Mouse (Mus musculus): Measurements from ENCODE around the gene Dennd4a. TPM values are rescaled to one million over a fixed set of nuclear protein-coding genes. Genes with fewer than 3 reads are reported as not detected.

Gene Dennd4a
- polyA plus RNA-seq, 1 experiment: 34.6 TPM

GRCm38 (mm10) chr9:64849548-64849947 is 38.4 kb downstream of the Dennd4a start:
- no peaks in the 10 kb centered on the region for H3K4me1 ChIP-seq (ENCODE audit: control insufficient read depth, insufficient read depth, low read length)
- no peak for DNase-seq
- 86% methylated on average over 1 of the region's 1 CpGs for WGBS
- TF ChIP-seq CTCF (IDR thresholded peaks at IDR 0.05; ENCODE audit: borderline replicate concordance, insufficient read depth, low read depth, low read length) (no peak), POLR2A (IDR thresholded peaks at IDR 0.05; ENCODE audit: borderline replicate concordance, insufficient read depth, low read length) (no peak)
- H3K27ac ChIP-seq (ENCODE audit: insufficient read depth, low read length): no peak overlapping the region
- no peaks in the 10 kb centered on the region for H3K27me3 ChIP-seq (ENCODE audit: control insufficient read depth, insufficient read depth, low read length)
- H3K4me3 ChIP-seq (replicated peaks; ENCODE audit: insufficient read depth, low read depth, low read length): no peak overlapping the region

DNA sequence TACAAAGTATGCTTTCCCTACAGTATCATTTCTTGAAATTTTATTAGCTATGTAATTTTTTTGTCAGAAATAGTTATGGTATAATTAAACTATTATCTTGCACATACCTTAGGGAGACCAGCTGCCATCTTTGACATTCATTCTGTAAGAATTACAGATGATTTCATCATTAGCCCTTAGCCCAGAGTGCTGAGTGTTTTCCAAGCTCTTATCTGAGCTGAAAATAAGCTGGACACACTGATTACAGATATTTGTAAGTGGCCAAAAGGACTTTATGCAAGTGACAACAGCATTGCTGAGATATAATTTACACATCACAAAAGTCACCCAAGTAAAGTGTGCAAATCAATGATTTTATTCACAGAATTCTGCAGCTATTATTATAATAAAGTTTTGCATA is 48.9 kb downstream of the Dennd4a start:
- Histone ChIP-seq H3K27me3 (ENCODE audit: control insufficient read depth, insufficient read depth, low read length) (no peaks in the 10 kb centered on the region), H3K4me3 (replicated peaks; ENCODE audit: insufficient read depth, low read depth, low read length) (no peak overlapping the region), H3K4me1 (ENCODE audit: control insufficient read depth, insufficient read depth, low read length) (no peaks in the 10 kb centered on the region), H3K27ac (ENCODE audit: insufficient read depth, low read length) (no peak overlapping the region)
- TF ChIP-seq CTCF (IDR thresholded peaks at IDR 0.05; ENCODE audit: borderline replicate concordance, insufficient read depth, low read depth, low read length) (no peak), POLR2A (IDR thresholded peaks at IDR 0.05; ENCODE audit: borderline replicate concordance, insufficient read depth, low read length) (no peak)
- no peak for DNase-seq

DNA sequence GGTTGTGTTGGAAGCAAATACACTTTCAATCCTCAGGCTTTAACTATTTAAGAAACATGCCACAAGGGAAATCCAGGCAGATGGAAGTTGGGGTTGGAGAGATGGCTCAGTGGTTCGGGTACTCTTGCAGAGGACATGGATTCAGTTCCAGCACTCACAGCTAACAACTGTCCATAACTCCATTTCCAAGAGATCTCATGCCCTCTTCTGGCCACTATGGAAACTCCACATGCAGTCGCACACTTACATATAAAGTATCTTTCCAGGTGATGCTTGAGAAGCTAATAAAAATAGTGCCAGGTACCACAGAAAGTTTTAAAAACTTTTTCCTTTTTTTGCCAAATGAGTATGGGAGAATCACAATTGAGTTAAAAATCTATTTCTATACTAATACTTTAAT is 51.5 kb downstream of the Dennd4a start:
- no peak overlapping the region for H3K4me3 ChIP-seq (replicated peaks; ENCODE audit: insufficient read depth, low read depth, low read length)
- TF ChIP-seq POLR2A (IDR thresholded peaks at IDR 0.05; ENCODE audit: borderline replicate concordance, insufficient read depth, low read length): no peak
- TF ChIP-seq CTCF (IDR thresholded peaks at IDR 0.05; ENCODE audit: borderline replicate concordance, insufficient read depth, low read depth, low read length): 0 out of 2 replicates have a peak, but pooled peaks have one; percentile 12
- 83% methylated on average over 2 of the region's 2 CpGs for WGBS
- no peak overlapping the region for H3K27ac ChIP-seq (ENCODE audit: insufficient read depth, low read length)
- DNase-seq: no peak
- no peaks in the 10 kb centered on the region for H3K27me3 ChIP-seq (ENCODE audit: control insufficient read depth, insufficient read depth, low read length)
- no peaks in the 10 kb centered on the region for H3K4me1 ChIP-seq (ENCODE audit: control insufficient read depth, insufficient read depth, low read length)

- H3K27me3 ChIP-seq (ENCODE audit: control insufficient read depth, insufficient read depth, low read length): no peaks in the 10 kb centered on the region
- no peak for DNase-seq
- no peak overlapping the region for H3K4me3 ChIP-seq (replicated peaks; ENCODE audit: insufficient read depth, low read depth, low read length)
- H3K27ac ChIP-seq (ENCODE audit: insufficient read depth, low read length): no peak overlapping the region
- H3K4me1 ChIP-seq (ENCODE audit: control insufficient read depth, insufficient read depth, low read length): no peaks in the 10 kb centered on the region
- WGBS: 83% methylated on average over 5 of the region's 5 CpGs
- TF ChIP-seq POLR2A (IDR thresholded peaks at IDR 0.05; ENCODE audit: borderline replicate concordance, insufficient read depth, low read length) (no peak), CTCF (IDR thresholded peaks at IDR 0.05; ENCODE audit: borderline replicate concordance, insufficient read depth, low read depth, low read length) (no peak)
Observed at GRCm38 (mm10) chr9:64886008-64886407, 74.9 kb downstream of the Dennd4a start.

GRCm38 (mm10) chr9:64896605-64897004 is 85.5 kb downstream of the Dennd4a start:
- no peaks in the 10 kb centered on the region for H3K4me1 ChIP-seq (ENCODE audit: control insufficient read depth, insufficient read depth, low read length)
- DNase-seq: no peak
- no peak overlapping the region for H3K4me3 ChIP-seq (replicated peaks; ENCODE audit: insufficient read depth, low read depth, low read length)
- TF ChIP-seq CTCF (IDR thresholded peaks at IDR 0.05; ENCODE audit: borderline replicate concordance, insufficient read depth, low read depth, low read length) (no peak), POLR2A (IDR thresholded peaks at IDR 0.05; ENCODE audit: borderline replicate concordance, insufficient read depth, low read length) (no peak)
- H3K27ac ChIP-seq (ENCODE audit: insufficient read depth, low read length): no peak overlapping the region
- 88% methylated on average over 10 of the region's 10 CpGs for WGBS
- no peaks in the 10 kb centered on the region for H3K27me3 ChIP-seq (ENCODE audit: control insufficient read depth, insufficient read depth, low read length)

- Histone ChIP-seq H3K27me3 (ENCODE audit: control insufficient read depth, insufficient read depth, low read length) (no peaks in the 10 kb centered on the region), H3K27ac (ENCODE audit: insufficient read depth, low read length) (no peak overlapping the region), H3K4me1 (ENCODE audit: control insufficient read depth, insufficient read depth, low read length) (no peaks in the 10 kb centered on the region), H3K4me3 (replicated peaks; ENCODE audit: insufficient read depth, low read depth, low read length) (no peak overlapping the region)
- DNase-seq: no peak
- WGBS: 51% methylated on average over 4 of the region's 4 CpGs
- TF ChIP-seq CTCF (IDR thresholded peaks at IDR 0.05; ENCODE audit: borderline replicate concordance, insufficient read depth, low read depth, low read length): no peak
- no peak for TF ChIP-seq POLR2A (IDR thresholded peaks at IDR 0.05; ENCODE audit: borderline replicate concordance, insufficient read depth, low read length)
Observed at GRCm38 (mm10) chr9:64902866-64903265, 91.7 kb downstream of the Dennd4a start.

- Histone ChIP-seq H3K4me1 (ENCODE audit: control insufficient read depth, insufficient read depth, low read length) (no peaks in the 10 kb centered on the region), H3K27me3 (ENCODE audit: control insufficient read depth, insufficient read depth, low read length) (no peaks in the 10 kb centered on the region), H3K4me3 (replicated peaks; ENCODE audit: insufficient read depth, low read depth, low read length) (no peak overlapping the region), H3K27ac (ENCODE audit: insufficient read depth, low read length) (no peak overlapping the region)
- peak; percentile 72 to 74 for DNase-seq
- WGBS: 48% methylated on average over 3 of the region's 3 CpGs
- TF ChIP-seq POLR2A (IDR thresholded peaks at IDR 0.05; ENCODE audit: borderline replicate concordance, insufficient read depth, low read length) (no peak), CTCF (IDR thresholded peaks at IDR 0.05; ENCODE audit: borderline replicate concordance, insufficient read depth, low read depth, low read length) (peak; percentile 80)
Observed at GRCm38 (mm10) chr9:64903386-64903785, 92.2 kb downstream of the Dennd4a start.

GRCm38 (mm10) chr9:64904917-64905640 is 93.9 kb downstream of the Dennd4a start:
- WGBS: 85% methylated on average over 14 of the region's 14 CpGs
- Histone ChIP-seq H3K27ac (ENCODE audit: insufficient read depth, low read length) (no peak overlapping the region), H3K4me3 (replicated peaks; ENCODE audit: insufficient read depth, low read depth, low read length) (no peak overlapping the region), H3K27me3 (ENCODE audit: control insufficient read depth, insufficient read depth, low read length) (no peaks in the 10 kb centered on the region), H3K4me1 (ENCODE audit: control insufficient read depth, insufficient read depth, low read length) (no peaks in the 10 kb centered on the region)
- no peak for TF ChIP-seq CTCF (IDR thresholded peaks at IDR 0.05; ENCODE audit: borderline replicate concordance, insufficient read depth, low read depth, low read length)
- TF ChIP-seq POLR2A (IDR thresholded peaks at IDR 0.05; ENCODE audit: borderline replicate concordance, insufficient read depth, low read length): no peak
- no peak for DNase-seq

All from cerebellum, adult 2 months (tissue).